ENCODE assay signal across 8 mouse cellular contexts in genomic region chr19:32388191-32388921, GRCm38 (mm10). TPM values are rescaled to one million over a fixed set of nuclear protein-coding genes. Genes with fewer than 3 reads are reported as not detected.
DNase-seq lines count a peak whose midpoint lies in the region; ATAC-seq lines count a peak whose summit lies in the region.

No protein-coding gene starts in this region.

- no peaks in the 10 kb centered on the region for H3K36me3 ChIP-seq in hindbrain, embryonic 13.5 days

- ATAC-seq in hindbrain, embryonic 13.5 days (ENCODE audit: low FRiP score): peak; percentile 86

- H3K9me3 ChIP-seq in hindbrain, embryonic 13.5 days: no peaks in the 10 kb centered on the region

- H3K4me3 ChIP-seq in hindbrain, embryonic 13.5 days: peak overlapping the region; percentile 85

- H3K27ac ChIP-seq in hindbrain, embryonic 13.5 days: peak overlapping the region; percentile 98

- peak overlapping the region; percentile 88 for H3K9ac ChIP-seq in hindbrain, embryonic 13.5 days

- H3K27me3 ChIP-seq in hindbrain, embryonic 13.5 days: no peaks in the 10 kb centered on the region

- H3K4me1 ChIP-seq in hindbrain, embryonic 13.5 days (replicated peaks): peaks cover 20% of the 10 kb centered on the region

- peak overlapping the region; percentile 89 for H3K4me2 ChIP-seq in hindbrain, embryonic 13.5 days

- 0% methylated on average over 66 of the region's 75 CpGs for WGBS in hindbrain, embryonic 13.5 days

- DNase-seq in NIH3T3 (ENCODE audit: low read depth): peak; percentile 97
- DNase-seq in cerebellum, adult 9-10 months: peak; percentile 92
- DNase-seq in frontal cortex, postnatal 10 days (ENCODE audit: low spot score in 2 of 2): peak; percentile 91 to 93
- DNase-seq in left cerebral cortex, adult 11 months (ENCODE audit: low spot score): peak; percentile 91
- peak; percentile 95 for DNase-seq in lung, postnatal 36 days
- peak; percentile 95 for DNase-seq in retina, postnatal 1 day
- DNase-seq in thymus, postnatal 4 days: peak; percentile 80

RNA-seq across cellular contexts. Expression of gene Sgms1, which starts 1.2 kb away (rescaled TPM):
- 17.7 and 19.1 TPM in 2 replicates for polyA plus RNA-seq in hindbrain, embryonic 13.5 days (2015; fragmentation: Nextera tagmentation; extraction: Ambion mirVana)

Comparison
In these comparisons a context has a peak if more than half of its experiments do, and no peak if none do; other contexts are left out.
1. Peak in every context shown above with its lines: DNase-seq, ATAC-seq, H3K4me3 ChIP-seq and H3K27ac ChIP-seq.